Mouse (Mus musculus) testis, postnatal 10 days (tissue): ENCODE data around the gene Abtb1.
A peak's percentile ranks its signal among the peaks of the same experiment; 100 is the strongest.

Experiments used
- DNase-seq: peaks from one replicate; pipeline ENCODE4 v3.0.0; 2021; ENCODE audit warnings: low spot score

Gene Abtb1

DNA sequence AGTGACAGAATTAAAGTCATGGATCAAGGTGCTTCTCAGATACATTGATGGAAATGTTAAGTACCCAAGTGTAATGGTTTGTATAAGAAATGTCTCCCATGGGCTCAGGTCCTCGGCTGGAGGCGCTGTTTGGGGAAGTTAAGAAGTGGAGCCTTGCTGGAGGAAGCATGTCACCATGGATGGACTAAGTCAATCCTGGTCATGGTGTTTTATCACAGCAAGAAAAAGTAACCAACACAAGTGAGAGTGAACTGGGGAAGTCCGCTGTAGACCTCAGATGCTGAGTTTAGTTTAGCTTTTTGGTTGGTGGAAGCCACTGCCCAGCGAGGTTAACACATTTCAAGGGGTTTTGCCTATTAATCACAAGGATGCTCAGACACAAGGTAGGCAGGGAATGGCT lies 12.2 kb downstream of the Abtb1 start:
- DNase-seq, result no peak

DNA sequence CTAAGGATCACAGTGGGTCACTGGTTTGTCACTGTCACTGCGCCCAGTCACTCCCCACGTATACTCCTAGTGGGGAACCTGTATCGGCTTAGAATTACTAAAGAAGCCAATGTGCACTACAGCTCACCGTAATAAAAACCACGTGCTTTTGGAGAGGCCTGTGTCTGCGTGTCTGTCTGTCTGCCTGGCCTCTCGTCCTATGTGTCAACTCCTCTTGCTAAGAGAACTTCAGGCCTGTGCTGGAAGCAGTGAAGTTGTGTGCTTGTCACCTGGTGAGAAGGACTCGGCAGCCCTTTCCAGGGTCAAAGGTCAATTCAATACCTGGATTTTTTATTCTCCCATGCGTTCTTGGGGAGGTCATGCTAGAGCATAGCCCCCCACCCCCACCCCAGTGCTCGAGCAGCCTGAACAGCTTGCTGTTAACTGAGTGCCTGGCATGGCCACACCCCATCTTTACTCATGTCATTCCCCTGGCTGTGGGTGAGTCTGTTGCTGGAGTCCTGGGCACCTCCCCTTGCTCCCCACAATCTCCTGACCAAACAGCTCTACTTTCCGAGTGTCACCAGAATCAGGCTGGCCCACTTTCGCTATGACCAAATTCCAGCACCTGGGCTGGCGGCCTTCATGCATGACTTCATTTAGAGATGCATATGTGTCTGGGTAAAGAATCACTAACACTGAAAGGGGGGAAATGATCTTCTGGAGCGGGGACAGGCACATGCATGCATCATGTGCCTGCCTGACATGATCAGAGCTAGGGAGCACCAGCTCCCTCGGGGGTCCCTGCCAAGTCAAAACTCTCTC lies 13.4 kb downstream of the Abtb1 start:
- no peak for DNase-seq

- no peak for DNase-seq
These were observed 14.2 kb downstream of the Abtb1 start for GRCm38 (mm10) chr6:88827395-88828205.

- no peak for DNase-seq
These were observed 14.8 kb downstream of the Abtb1 start for GRCm38 (mm10) chr6:88826965-88827364.

- DNase-seq, result peak; percentile 77
These were observed 15.2 kb downstream of the Abtb1 start for GRCm38 (mm10) chr6:88826545-88826944.

GRCm38 (mm10) chr6:88826088-88826487 lies 15.7 kb downstream of the Abtb1 start:
- DNase-seq, result no peak

DNA sequence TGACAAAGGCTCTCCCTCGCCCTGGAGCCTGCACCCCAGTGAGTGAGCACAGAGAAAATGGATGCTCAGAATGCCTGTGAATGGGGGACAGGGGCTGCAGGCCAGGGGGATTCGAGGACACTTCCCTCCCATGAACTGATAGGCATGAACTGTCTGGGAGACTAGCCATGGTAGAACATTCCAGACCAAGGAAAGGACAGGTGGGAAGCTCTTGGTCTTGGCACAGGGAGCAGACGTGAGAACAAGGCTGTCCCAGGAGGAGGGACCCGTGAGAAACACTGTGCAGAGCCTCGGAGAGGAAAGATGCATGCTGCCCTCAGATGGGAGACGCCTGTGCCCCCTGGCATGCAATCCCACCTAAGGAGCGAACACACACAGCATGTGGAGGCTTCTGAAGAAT lies 17.6 kb downstream of the Abtb1 start:
- DNase-seq, result no peak

DNA sequence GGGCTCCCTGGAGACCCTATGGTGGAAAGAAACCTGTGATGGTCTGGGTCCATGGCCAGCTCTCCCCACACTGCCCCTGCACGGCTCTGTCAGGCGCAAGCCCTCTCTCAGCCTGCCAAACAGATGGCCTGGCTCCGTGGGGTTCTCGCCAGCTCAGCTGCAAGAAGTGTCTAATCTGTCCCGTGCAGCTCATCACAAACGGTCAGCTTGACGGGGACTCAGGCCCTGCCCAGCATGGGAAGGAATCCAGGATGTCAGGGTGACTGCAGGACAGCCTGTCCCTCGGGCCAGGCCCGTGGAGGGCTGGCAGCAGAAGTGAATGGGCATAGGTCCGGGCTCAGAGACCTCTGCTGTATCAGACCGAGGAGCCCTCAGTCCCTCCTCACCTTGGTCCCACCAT lies 19.9 kb downstream of the Abtb1 start:
- no peak for DNase-seq

DNA sequence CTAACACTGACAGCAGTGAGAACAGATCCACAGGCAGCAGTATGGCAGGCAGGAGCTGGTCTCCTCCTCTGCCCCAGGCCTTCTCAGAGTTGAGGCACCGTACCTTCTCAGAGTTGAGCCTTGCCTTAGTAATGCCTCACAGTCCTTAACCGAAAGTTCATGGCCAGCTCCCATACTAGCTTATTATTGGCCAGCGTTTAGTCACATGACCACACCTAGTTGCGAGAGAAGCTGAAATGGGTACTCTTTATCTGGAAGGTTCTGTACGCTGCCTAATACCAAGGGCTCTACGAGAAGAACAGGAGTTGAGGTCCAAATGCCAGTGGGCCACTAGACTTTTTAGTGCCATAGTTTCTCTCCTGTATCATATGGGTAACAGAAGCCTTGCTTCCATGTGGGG lies 20.5 kb downstream of the Abtb1 start:
- DNase-seq, result no peak

DNA sequence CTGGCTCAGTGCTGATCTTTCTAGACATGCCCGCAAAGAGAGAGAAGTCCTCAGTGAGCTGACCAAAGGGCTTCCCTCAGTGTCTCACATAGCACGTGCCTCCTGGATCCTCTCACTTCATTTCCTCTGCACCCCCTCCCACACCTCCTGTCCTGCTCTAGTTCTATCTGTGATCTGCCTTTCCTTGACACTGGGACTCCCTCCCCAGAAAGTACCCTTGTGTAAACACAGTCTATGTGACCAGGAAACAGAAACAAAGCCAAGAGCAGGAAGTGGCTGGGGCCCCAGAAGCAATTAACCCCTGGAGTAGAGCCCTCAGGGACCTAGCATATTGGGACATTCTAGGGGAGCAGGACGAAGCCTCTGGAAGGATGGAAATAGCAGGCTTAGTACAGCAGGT lies 20.9 kb downstream of the Abtb1 start:
- no peak for DNase-seq

- no peak for DNase-seq
These were observed 24.9 kb downstream of the Abtb1 start for GRCm38 (mm10) chr6:88816913-88817312.

- DNase-seq, result no peak
These were observed 26.3 kb downstream of the Abtb1 start for GRCm38 (mm10) chr6:88815489-88815888.

DNA sequence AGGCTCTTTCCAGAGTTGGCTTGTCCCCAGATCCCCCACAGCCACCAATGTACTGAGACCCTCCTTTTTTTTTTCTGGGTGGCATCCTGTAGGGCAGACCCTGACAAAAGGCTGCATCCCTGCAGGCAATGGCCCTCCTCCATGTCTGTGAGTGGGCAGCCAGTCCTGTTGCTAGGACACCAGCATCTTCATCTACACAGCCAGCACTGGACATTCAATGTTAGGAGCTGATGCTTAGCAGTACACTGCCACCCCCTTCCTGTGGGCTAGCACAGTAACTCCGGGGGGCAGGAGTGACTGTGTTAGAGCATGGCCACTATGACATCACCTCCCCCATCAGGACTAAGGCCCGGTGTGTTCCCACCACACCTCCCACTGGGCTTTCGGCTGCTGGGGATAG lies 26.7 kb downstream of the Abtb1 start:
- DNase-seq, result no peak

GRCm38 (mm10) chr6:88813832-88814231 lies 28.0 kb downstream of the Abtb1 start:
- DNase-seq, result no peak

GRCm38 (mm10) chr6:88812886-88813285 lies 28.9 kb downstream of the Abtb1 start:
- DNase-seq, result no peak

- no peak for DNase-seq
These were observed 29.8 kb downstream of the Abtb1 start for GRCm38 (mm10) chr6:88811880-88812400.

DNA sequence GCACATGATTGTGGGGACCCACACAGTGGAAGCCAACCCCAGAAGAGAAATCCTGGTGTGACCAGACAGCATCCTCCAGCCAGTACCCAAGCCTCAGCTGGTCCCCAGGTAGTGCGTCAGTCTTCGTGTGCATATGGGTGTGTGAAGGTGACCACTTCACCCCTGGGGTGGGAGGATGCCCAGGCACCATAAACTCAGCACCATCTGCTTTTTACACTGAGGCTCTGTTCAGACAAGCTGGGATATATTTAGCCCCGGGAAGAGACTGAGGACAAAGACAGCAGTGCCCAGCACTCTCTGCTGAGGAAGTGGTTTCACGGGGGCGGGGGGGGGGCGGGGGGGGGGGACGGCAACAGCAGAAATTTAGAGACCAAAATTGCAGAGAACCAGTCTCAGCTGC lies 30.4 kb downstream of the Abtb1 start:
- no peak for DNase-seq

DNA sequence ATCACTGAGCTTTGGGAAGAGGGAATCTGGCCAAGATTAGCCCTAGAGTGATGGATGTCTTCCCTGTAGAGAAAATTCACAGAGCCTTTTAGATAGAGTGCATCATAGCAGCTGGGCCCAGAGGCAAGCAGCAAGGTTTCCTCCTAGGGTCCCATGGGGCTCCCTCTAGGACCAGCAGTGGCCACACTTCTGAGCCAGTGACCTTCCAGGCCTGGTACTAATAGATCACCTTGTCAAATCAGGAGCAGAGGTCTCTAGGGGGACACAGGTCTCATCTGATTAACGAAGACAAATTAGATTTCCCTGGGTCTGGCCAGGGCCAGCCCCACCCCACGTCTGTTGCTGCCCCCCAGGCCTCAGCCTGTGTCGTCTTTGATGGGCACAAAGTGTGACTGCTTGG lies 31.5 kb downstream of the Abtb1 start:
- no peak for DNase-seq

DNA sequence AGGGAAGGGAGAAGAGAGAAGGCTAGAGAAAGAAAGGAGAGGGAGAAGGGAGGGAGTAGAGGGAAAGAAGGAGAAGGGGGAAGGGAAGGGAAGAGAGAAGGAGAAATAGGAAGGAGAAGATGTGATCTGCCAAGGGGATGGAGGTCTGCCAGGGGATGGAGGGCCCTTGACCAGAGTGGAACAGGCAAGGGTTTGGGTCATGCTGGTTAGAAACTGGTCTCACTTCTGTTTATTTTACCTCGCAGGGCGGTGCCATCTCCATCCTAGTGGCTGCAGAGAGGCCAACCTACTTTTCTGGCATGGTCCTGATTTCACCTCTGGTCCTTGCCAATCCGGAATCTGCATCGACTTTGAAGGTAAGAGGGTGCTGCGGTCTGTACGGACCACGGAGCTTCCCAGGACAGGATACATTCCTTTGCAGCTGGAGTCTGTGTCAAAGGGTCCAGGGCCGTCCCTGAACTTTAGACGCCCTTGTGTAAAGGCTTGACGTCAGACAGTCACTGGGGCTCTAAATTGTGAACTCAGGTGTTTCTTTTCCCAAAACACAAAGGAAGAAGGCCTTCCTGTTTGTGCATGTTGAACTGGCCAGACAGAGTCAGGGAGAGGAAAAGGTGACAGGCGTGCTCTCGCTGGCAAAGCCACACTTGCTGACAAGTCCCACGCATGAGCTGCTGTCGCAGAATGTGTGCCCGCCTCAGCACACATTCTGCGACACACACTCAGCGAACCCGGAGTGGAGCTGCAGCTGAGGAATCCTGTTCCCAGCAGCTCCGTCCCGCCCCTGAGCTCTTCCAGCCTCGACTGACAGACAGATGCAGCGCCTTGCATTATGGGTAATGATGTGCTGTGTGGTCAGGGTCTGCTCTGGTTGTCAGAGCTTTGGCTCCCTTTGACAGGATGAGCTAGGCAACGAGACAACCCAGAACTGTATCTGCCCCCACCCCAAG lies 32.4 kb downstream of the Abtb1 start:
- no peak for DNase-seq

- no peak for DNase-seq
These were observed 36.7 kb downstream of the Abtb1 start for GRCm38 (mm10) chr6:88804966-88805577.

DNA sequence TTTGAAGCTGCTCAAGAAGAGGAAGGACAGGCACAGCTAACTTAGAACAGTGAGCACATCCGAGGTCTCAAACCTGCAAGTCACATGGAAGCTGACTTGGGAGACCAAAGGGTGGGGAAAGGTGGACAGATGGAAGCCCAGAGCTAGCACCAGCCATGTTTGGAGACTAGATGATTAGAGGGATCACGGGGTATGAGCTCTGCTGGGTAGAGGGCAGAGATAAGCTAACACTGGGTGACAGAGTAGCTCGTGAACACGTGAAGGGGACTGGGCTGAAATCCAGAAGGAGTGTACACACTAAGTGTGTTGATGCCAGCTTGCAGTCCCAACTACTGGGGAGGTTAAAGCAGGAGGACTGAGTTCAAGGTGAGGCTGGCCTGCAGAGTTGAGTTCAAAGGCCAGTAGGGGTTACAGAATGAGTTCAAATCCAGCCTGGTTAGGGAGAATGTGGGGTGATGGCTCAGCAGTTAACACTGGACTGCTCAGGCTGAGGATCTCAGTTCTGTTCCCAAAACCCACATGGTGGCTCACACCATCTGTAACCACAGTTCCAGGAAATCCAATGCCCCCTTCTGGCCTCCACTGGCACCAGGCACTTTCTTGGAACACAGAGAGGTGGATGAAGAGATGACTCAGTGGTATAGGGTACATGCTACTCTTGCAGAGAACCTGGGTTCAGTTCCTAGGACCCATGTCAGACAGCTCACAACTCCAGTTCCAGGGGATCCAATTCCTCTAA lies 37.7 kb downstream of the Abtb1 start:
- DNase-seq, result no peak
